1 mouse cellular context compared by ENCODE assay signal in genomic region chr15:101983949-101984601, GRCm38 (mm10).
TF ChIP-seq lines count a peak whose summit lies in the region.

No protein-coding gene starts in this region.

TF ChIP-seq in myocyte, 11 proteins besides CTCF, POLR2A, EP300 and RAD21:
- TF ChIP-seq USF1 (IDR thresholded peaks at IDR 0.05; ENCODE audit: low read depth) (peak; percentile 94), CEBPB (IDR thresholded peaks at IDR 0.05; ENCODE audit: insufficient read depth, poor library complexity, severe bottlenecking) (no peak), TCF12 (IDR thresholded peaks at IDR 0.05; ENCODE audit: insufficient read depth, poor library complexity, severe bottlenecking) (no peak)
TF ChIP-seq in myocyte: peak in this region for 1.
